11 mouse cellular contexts compared by ENCODE assay signal in genomic region chr9:78296089-78296488, GRCm38 (mm10). TPM values are rescaled to one million over a fixed set of nuclear protein-coding genes. Genes with fewer than 3 reads are reported as not detected.
DNase-seq lines count a peak whose midpoint lies in the region; ATAC-seq and TF ChIP-seq lines count a peak whose summit lies in the region.
"Not testable (repeated sequence)": the region's sequence is repeated elsewhere in the genome, so short reads cannot be mapped to it uniquely, and the experiment has no call there.
"Had no signal": no experiment of that assay in that cellular context is flagged by ENCODE, and none has a peak within 500 bp of the region (broad histone marks: within the 10 kb centered on the region; RNA-seq: fewer than 3 reads in every experiment).

No protein-coding gene starts in this region.

- H3K9ac ChIP-seq in embryonic facial prominence, embryonic 14.5 days (ENCODE audit: low read depth, low read length), result not testable (repeated sequence)

- peak; percentile 65 for TF ChIP-seq CTCF in G1E (IDR thresholded peaks at IDR 0.05; ENCODE audit: low read depth, low read length)

- H3K36me3 ChIP-seq in G1E (replicated peaks); embryonic facial prominence, embryonic 14.5 days (ENCODE audit: control insufficient read depth, insufficient read depth, low read length): not testable (repeated sequence)

- H3K4me1 ChIP-seq in G1E (ENCODE audit: insufficient read depth, low read depth, low read length); embryonic facial prominence, embryonic 14.5 days (ENCODE audit: control insufficient read depth, insufficient read depth, low read length): not testable (repeated sequence)

- not testable (repeated sequence) for H3K9me3 ChIP-seq in G1E (replicated peaks); embryonic facial prominence, embryonic 14.5 days (ENCODE audit: control insufficient read depth, low read length)

- DNase-seq in G1E (ENCODE audit: low spot score), result peak; percentile 16
- peak; percentile 12 for DNase-seq in c-Kit-positive CD71-negative TER-119-negative erythroid progenitor cells, embryonic 14.5 days (ENCODE audit: low read depth)
- peak; percentile 11 for DNase-seq in embryonic facial prominence, embryonic 14.5 days (ENCODE audit: low spot score)
- DNase-seq in heart, postnatal 10 days, result peak; percentile 16 to 42
- peak; percentile 41 for DNase-seq in kidney, postnatal 14 days
- peak; percentile 37 for DNase-seq in lung, postnatal 10 days
- peak; percentile 16 for DNase-seq in retina, adult 2 months (ENCODE audit: low read depth, low spot score)
- DNase-seq in thymus, postnatal 4 days, result peak; percentile 62

- H3K27me3 ChIP-seq in G1E (ENCODE audit: insufficient read depth, low read length); embryonic facial prominence, embryonic 14.5 days (replicated peaks; ENCODE audit: control insufficient read depth, insufficient read depth, low read length): not testable (repeated sequence)

- H3K4me3 ChIP-seq in G1E (ENCODE audit: low read depth, low read length); embryonic facial prominence, embryonic 14.5 days (ENCODE audit: low read depth, low read length): not testable (repeated sequence)

- ATAC-seq in G1E (ENCODE audit: extremely low read depth, insufficient number of reproducible peaks, low FRiP score, poor library complexity, severe bottlenecking), result peak; percentile 54; the same call in 1 of the 2 replicates
- not testable (repeated sequence) for ATAC-seq in embryonic facial prominence, embryonic 14.5 days (ENCODE audit: low read depth)

- intact Hi-C loops in heart, postnatal 10 days (cut with DNase I), result loop anchor here (5.0 kb wide), 1 partner anchor 46 kb away; no protein-coding TSS in a partner anchor

- H3K27ac ChIP-seq in embryonic facial prominence, embryonic 14.5 days (replicated peaks; ENCODE audit: low read depth, low read length), result not testable (repeated sequence)

- not testable (repeated sequence) for H3K4me2 ChIP-seq in embryonic facial prominence, embryonic 14.5 days (ENCODE audit: low read depth, low read length)

- 11% methylated on average over 6 of the region's 6 CpGs for WGBS in embryonic facial prominence, embryonic 14.5 days

RNA-seq across cellular contexts. Expression of gene Gm10639, which starts 6.4 kb away (rescaled TPM):
- total RNA-seq in G1E (2014; fragmentation: Nextera tagmentation), result not detected in 2 replicates
- not detected in 2 replicates for total RNA-seq in G1E (2017)
- polyA plus RNA-seq in G1E (2012), result not detected in 2 replicates
- polyA plus RNA-seq in embryonic facial prominence, embryonic 14.5 days (2014; fragmentation: Nextera tagmentation; extraction: Ambion mirVana), result not detected in 2 replicates
- total RNA-seq in heart, postnatal 10 days (2021), result not detected
- polyA plus RNA-seq: embryonic facial prominence, embryonic 12.5 days; heart, embryonic 16.5 days had no signal

RNA-seq across cellular contexts. Expression of gene Omt2a, which starts 18.5 kb away (rescaled TPM):
- total RNA-seq in G1E (2014; fragmentation: Nextera tagmentation), result not detected in 2 replicates
- total RNA-seq in G1E (2017), result 0.11 TPM in 1 of 2 replicates, not detected in the other
- polyA plus RNA-seq in G1E (2012), result not detected in 2 replicates
- not detected in 2 replicates for polyA plus RNA-seq in embryonic facial prominence, embryonic 14.5 days (2014; fragmentation: Nextera tagmentation; extraction: Ambion mirVana)
- total RNA-seq in heart, postnatal 10 days (2021), result not detected
- polyA plus RNA-seq: embryonic facial prominence, embryonic 12.5 days; heart, embryonic 16.5 days; limb, embryonic 15.5 days had no signal

RNA-seq across cellular contexts. Expression of gene Omt2b, which starts 31.3 kb away (rescaled TPM):
- total RNA-seq in G1E (2014; fragmentation: Nextera tagmentation) (not detected in 2 replicates), G1E (2017) (not detected in 2 replicates)
- polyA plus RNA-seq in G1E (2012), result 0.04 TPM in 1 of 2 replicates, not detected in the other
- polyA plus RNA-seq in embryonic facial prominence, embryonic 14.5 days (2014; fragmentation: Nextera tagmentation; extraction: Ambion mirVana), result not detected in 2 replicates
- total RNA-seq in heart, postnatal 10 days (2021), result not detected
- polyA plus RNA-seq: embryonic facial prominence, embryonic 12.5 days; heart, embryonic 16.5 days; limb, embryonic 15.5 days had no signal

RNA-seq across cellular contexts. Expression of gene Gm3776, which starts 39.2 kb away (rescaled TPM):
- total RNA-seq in G1E (2014; fragmentation: Nextera tagmentation), result not detected in 2 replicates
- not detected in 2 replicates for total RNA-seq in G1E (2017)
- polyA plus RNA-seq in G1E (2012), result not detected in 2 replicates
- 0.60 and 2.0 TPM in 2 replicates for polyA plus RNA-seq in embryonic facial prominence, embryonic 14.5 days (2014; fragmentation: Nextera tagmentation; extraction: Ambion mirVana)
- total RNA-seq in heart, postnatal 10 days (2021), result not detected
- polyA plus RNA-seq: heart, embryonic 16.5 days had no signal

RNA-seq across cellular contexts. Expression of gene Gsta2, which starts 59.5 kb away (rescaled TPM):
- total RNA-seq in G1E (2014; fragmentation: Nextera tagmentation), result not detected in 2 replicates
- total RNA-seq in G1E (2017), result not detected in 2 replicates
- not detected in 2 replicates for polyA plus RNA-seq in G1E (2012)
- 4.9 and 5.5 TPM in 2 replicates for polyA plus RNA-seq in embryonic facial prominence, embryonic 14.5 days (2014; fragmentation: Nextera tagmentation; extraction: Ambion mirVana)
- total RNA-seq in heart, postnatal 10 days (2021), result not detected
- polyA plus RNA-seq: embryonic facial prominence, embryonic 12.5 days had no signal

Comparison
In these comparisons a context has a peak if more than half of its experiments do, and no peak if none do; other contexts are left out.
1. DNase-seq: peak in every context shown above with its lines; median percentile 62 in thymus, postnatal 4 days; 41 in kidney, postnatal 14 days; 37 in lung, postnatal 10 days; 29 in heart, postnatal 10 days; 16 in G1E; 16 in retina, adult 2 months; 12 in c-Kit-positive CD71-negative TER-119-negative erythroid progenitor cells, embryonic 14.5 days; 11 in embryonic facial prominence, embryonic 14.5 days.